Mouse (Mus musculus) left cerebral cortex, postnatal 25 days (tissue): ENCODE measurements at regions not wholly inside any gene's neighbourhood (a gene's known extent, or its start where the extent isn't known, plus 50 kb on each side); places are given as distances from the start of the nearest gene placed in this dataset.

Experiments used
- DNase-seq, 2 experiments: peaks; one replicate each; pipeline ENCODE4 v3.0.0; 2022; ENCODE audit warnings: low spot score in 2 of 2, mixed read lengths in 1 of 2
- intact Hi-C: fragments of 180-260 bp; cut with DNase I; formaldehyde crosslinking; loops from one replicate; pipeline ENCODE4 v1.15.1; 2025

GRCm38 (mm10) chr3:153033980-153034379 lies 51.9 kb upstream of the St6galnac5 start:
- intact Hi-C loops, result no loop called here
- DNase-seq, result no peak
